Mouse (Mus musculus): ENCODE results near the gene Znrf3.

The Znrf3 gene

DNA sequence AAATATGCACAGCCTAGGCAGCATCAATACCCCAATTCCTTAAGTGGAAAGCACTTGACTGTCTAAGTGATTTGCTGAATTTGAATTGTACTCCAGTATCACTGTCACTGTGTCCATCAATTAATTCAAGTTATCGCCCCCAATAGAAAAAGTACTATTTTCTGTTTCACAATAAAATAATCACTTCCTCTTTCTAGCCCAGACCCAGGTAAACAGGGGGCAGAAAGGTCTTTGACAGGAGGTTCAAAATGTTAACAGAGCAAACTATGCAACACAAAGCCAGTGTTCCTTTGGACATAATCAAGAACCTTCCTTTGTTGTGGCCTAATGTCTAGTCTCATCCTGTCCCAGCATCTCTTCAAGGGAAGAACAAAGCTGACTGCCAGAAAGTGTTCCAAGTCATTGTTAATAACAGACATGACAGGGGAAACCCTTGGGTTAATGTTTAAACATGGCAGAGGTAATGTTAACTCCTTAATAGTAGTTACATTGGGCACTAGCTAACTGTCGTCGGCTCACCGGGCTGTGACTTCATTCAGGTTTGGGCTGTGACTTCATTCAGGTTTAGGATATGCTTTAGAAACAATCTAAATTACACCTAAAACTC lies 42.4 kb downstream of the Znrf3 start:
- DNase-seq (ENCODE audit: low read depth in 1 of 2, low spot score in 2 of 2) = no peak

GRCm38 (mm10) chr11:5398301-5399053 lies 46.2 kb downstream of the Znrf3 start:
- DNase-seq (ENCODE audit: low read depth in 1 of 2, low spot score in 2 of 2) = no peak

GRCm38 (mm10) chr11:5390969-5391831 lies 53.4 kb downstream of the Znrf3 start:
- no peak for DNase-seq (ENCODE audit: low read depth in 1 of 2, low spot score in 2 of 2)

DNA sequence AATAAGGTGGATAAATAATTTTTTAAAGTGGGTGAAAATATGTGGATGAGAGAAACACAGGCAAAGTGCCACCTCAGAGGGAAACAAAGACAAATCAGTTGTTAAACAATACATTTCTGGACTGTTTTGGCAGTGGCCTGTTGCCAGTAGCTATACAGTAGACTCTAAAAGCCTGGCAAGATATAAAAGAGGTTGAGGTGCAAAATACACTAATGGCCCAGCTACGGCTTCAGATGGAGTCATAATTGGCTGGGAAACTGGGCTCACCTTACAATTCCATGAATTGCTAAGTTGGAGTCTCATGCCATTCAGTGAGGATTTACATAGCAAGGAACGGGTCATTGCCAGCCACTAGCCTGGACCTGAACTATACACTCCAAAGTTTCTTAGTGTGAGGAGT lies 62.0 kb downstream of the Znrf3 start:
- no peak for DNase-seq (ENCODE audit: low read depth in 1 of 2, low spot score in 2 of 2)

DNA sequence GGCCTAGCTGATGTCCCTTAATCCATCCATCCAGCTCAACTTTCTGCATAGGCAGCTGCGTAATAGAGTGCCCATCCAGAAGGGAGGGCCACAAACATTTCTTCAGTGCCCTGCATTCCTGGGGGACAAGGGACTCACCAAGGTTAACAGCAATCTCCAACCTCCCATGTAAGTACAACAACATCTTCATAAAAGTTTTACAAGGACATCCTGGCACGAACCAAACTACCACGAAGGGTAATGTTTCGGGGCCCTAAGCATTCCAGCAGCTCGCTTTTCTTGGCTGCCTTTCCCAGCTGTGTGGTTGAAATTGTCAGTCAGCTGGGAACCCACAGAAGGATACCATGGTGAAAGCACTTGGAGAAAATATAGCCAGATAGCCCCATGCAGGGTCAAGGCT lies 63.4 kb downstream of the Znrf3 start:
- no peak for DNase-seq (ENCODE audit: low read depth in 1 of 2, low spot score in 2 of 2)

DNA sequence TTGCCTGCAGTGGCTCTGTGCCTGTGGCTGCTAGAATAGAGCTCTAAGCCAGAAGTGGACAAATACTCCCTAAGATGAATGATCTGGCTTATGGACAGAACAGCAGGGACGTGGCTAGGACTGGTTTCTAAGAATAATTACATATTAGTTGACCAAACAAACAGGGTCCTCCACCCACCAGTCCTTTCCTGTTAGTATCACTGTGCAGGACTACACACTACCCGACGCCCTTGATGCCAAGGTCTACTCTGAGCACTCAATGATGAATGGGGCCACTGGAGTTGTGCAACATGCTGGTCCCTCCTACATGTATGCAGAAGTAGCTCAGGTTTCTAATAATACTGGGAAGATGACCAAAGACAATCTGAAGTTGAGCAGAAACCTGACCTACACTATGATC lies 64.4 kb downstream of the Znrf3 start:
- no peak for DNase-seq (ENCODE audit: low read depth in 1 of 2, low spot score in 2 of 2)

DNA sequence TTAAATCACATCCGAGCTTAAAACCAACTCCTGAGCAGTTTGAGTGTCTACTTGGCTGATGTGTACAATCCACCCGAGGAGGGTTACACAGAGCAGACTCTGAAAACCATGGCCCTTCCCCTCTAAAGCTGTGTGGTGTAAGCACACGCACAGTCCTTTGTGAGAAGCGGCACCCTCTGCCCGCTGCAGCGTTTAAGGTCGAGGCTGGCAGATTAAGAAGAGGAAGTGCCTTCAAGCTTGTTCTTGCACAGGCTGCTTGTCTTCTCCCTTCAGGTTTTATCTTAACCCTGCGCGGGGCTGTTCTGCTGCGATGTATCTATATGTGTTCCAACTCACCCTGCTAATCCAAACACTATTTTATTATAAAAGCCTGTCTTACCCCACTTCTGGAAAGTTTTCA lies 75.5 kb downstream of the Znrf3 start:
- no peak for DNase-seq (ENCODE audit: low read depth in 1 of 2, low spot score in 2 of 2)

DNA sequence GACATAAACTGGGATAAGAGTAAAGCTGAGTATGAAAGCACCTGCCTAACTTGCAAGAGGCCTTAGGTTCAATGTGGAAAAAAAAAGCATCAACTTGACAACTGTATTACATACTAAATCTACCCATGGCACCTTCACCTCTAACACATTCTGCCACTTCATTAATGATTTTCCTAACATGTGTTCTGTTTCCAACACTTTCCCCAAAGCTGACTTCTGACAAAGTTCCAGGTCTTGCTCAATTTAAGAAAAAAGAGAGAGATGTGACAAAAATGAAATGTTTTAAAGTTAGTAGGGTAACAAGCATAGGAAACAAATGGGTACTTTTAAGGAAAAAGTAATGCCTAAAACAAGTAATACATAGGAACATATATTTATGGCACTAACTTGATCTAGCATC lies 76.2 kb downstream of the Znrf3 start:
- DNase-seq (ENCODE audit: low read depth in 1 of 2, low spot score in 2 of 2) = no peak

DNA sequence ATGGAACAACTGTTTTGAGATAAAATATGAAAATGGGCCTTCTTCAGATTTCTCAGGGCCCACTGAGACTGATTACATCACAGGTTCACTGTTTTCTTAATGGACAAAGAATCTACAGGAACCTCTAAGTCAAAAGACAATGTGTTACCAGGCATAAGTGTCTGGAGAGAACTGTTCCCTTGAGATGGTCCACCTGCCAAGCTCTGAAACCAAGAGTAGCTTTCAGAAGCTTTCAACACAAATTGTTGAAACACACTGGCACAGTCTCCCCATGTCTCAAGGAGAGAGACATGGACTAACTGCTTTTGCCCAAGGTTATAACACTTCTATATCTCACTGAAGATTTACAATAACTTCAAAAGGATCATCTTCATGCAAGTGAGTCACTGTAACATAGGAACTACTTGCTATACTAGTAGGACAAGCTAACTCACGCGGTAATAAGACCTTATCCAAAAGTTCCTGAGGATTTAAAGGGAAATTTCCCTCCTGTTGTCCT lies 89.3 kb downstream of the Znrf3 start:
- no peak for DNase-seq (ENCODE audit: low read depth in 1 of 2, low spot score in 2 of 2)

GRCm38 (mm10) chr11:5354753-5355152 lies 89.9 kb downstream of the Znrf3 start:
- no peak for DNase-seq (ENCODE audit: low read depth in 1 of 2, low spot score in 2 of 2)

- DNase-seq (ENCODE audit: low read depth in 1 of 2, low spot score in 2 of 2) = no peak
These were observed 91.6 kb downstream of the Znrf3 start for GRCm38 (mm10) chr11:5353032-5353431.

DNA sequence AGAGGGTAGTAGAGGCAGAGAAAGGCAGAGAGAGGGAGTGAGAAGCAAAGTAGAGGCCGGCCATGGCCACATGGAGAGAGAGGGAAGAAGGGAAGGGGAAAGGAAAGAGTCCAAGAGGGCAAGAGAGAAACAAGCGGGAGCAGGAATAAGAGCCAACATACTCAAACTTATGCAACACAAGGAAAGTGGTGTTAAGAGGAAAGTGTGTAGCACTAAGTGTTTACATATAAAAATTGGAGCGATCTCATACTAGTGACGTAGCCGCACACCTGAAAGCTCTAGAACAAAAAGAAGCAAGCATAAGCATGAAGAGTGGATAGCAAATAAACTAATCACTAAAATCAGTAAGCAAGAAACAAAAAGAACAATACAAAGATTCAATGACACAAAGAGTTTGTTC lies 95.2 kb downstream of the Znrf3 start:
- DNase-seq (ENCODE audit: low read depth in 1 of 2, low spot score in 2 of 2) = no peak

GRCm38 (mm10) chr11:5346845-5347640 lies 97.6 kb downstream of the Znrf3 start:
- no peak for DNase-seq (ENCODE audit: low read depth in 1 of 2, low spot score in 2 of 2)

DNA sequence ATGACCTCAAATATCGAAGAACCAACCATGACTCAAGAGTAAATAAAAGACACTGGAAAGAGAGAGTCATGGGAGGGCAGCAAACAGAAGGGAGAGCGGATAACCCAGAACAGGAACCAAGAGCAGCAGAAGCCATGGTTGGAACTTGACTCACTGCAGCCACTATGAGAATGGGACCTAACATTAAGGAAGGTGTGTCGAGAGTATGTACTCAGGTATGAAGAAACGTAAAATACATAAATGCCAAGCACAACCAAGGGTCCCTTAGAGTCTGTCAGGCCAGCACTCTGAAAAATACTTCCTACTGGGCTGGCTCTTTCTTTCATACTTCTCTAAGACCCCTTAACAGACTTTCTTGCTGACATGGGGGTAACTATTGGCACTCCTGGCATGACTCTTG lies 100.9 kb downstream of the Znrf3 start:
- no peak for DNase-seq (ENCODE audit: low read depth in 1 of 2, low spot score in 2 of 2)

DNA sequence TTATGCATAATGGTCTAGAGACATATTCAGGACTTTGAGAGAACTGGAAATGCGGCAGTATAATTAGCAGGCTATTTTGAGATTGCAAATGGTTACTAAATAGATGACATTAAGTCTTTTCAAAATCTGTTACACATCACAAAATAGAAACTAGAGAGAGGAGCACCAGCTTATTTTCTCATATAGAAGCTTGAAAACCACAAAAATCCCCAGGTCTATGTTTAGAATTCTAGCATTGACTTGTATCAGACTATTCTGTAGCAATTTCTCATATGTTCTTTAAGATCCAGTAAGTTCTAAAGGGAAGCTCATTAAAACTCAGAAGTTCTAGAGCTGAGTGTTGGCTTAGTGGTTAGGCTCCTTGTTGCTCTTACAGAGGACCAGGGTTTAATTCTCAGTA lies 104.9 kb downstream of the Znrf3 start:
- DNase-seq (ENCODE audit: low read depth in 1 of 2, low spot score in 2 of 2) = no peak

DNA sequence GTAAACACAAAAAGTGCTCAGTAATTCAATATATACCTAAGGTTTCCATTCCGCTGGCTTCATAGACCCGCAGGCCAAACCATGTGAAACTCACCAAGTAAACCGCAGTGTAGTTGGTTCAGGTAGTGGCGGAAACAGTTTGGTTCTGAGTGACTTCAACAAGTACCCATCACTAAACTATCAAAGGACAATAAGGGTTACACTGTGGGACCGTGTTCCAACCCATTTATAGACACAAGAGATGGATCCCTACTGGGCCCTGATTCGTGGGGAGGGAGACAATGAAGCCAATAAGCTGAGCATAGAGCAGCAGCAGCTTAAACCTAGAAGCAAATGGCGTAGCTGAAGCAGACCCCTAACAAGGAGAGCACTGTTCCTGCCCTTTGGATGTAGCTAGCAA lies 107.8 kb downstream of the Znrf3 start:
- DNase-seq (ENCODE audit: low read depth in 1 of 2, low spot score in 2 of 2) = no peak

DNA sequence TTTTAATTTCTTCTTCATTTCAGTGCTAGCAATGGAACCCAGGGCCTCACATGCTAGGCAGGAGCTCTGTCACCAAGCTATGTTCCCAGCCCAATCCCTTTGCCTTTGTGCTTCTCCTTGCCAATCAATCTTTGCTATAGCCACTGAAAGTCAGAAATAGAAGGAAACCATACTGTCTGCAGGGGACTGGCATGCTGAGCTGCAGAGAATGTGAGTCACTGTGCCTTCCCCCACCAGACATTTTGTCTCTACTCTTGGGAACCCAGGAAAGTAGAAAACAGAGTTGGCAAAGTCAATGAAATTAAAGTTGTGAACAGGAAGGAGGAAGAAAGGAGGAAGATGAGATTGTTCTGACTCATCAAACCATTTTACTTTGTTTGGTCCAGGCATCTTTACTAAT lies 108.4 kb downstream of the Znrf3 start:
- no peak for DNase-seq (ENCODE audit: low read depth in 1 of 2, low spot score in 2 of 2)

DNA sequence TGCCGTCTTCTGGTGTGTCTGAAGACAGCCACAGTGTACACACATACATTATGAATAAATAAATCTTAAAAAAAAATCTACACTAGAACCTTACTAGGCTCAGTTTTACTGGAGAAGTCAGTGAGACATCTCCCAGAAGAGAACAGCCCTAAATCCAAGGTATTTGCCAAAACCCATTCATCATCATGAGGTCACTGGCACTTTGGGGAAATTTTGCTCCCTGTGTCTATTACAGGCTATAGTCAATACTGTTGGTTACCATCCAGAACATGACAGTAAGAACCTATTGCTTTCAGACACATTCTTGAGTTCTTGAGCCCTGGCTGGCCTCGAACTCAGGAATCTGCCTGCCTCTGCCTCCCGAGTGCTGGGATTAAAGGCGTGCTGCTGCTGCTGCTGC lies 113.8 kb downstream of the Znrf3 start:
- DNase-seq (ENCODE audit: low read depth in 1 of 2, low spot score in 2 of 2) = no peak

DNA sequence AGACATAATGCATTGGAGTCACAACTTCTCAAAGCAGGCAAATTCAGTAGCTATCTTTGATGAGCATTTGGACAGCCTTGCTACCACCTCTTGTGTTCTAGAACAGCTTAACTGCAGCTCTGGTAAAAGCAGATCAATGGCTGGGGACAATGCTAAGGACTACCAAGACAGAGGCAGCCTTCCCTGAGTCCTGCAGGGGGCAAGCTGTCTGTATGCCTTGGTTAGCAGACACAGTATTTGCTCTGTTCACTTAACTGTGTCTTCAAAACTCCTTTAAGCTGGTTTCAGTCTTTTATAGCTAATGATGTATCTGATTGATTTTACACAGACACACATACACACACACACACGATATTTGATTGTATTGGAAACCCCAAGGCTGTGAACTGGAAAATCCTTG lies 117.0 kb downstream of the Znrf3 start:
- no peak for DNase-seq (ENCODE audit: low read depth in 1 of 2, low spot score in 2 of 2)

- no peak for DNase-seq (ENCODE audit: low read depth in 1 of 2, low spot score in 2 of 2)
These were observed 118.4 kb downstream of the Znrf3 start for GRCm38 (mm10) chr11:5326252-5326651.

- no peak for DNase-seq (ENCODE audit: low read depth in 1 of 2, low spot score in 2 of 2)
These were observed 119.4 kb downstream of the Znrf3 start for GRCm38 (mm10) chr11:5325217-5325616.
